ENCODE assay signal across 1 mouse cellular context in genomic region chr12:86950161-86950960, GRCm38 (mm10).
TF ChIP-seq lines count a peak whose summit lies in the region.

No protein-coding gene starts in this region.

TF ChIP-seq in CH12.LX, 34 proteins besides CTCF, POLR2A, EP300 and RAD21 (continued from another document):
- TF ChIP-seq JUND (conservative IDR thresholded peaks at IDR 0.05; ENCODE audit: low read depth, low read length) (no peak), ZMIZ1 (IDR thresholded peaks at IDR 0.05; ENCODE audit: low read depth, low read length) (no peak)
